Mouse (Mus musculus): ENCODE results near the gene Lrrc10. TPM values are rescaled to one million over a fixed set of nuclear protein-coding genes. Genes with fewer than 3 reads are reported as not detected.
"Not testable (repeated sequence)": the region's sequence is repeated elsewhere in the genome, so short reads cannot be mapped to it uniquely, and the experiment has no call there.

Gene Lrrc10
- total RNA-seq, 2 experiments from 2014 or later, result not detected

DNA sequence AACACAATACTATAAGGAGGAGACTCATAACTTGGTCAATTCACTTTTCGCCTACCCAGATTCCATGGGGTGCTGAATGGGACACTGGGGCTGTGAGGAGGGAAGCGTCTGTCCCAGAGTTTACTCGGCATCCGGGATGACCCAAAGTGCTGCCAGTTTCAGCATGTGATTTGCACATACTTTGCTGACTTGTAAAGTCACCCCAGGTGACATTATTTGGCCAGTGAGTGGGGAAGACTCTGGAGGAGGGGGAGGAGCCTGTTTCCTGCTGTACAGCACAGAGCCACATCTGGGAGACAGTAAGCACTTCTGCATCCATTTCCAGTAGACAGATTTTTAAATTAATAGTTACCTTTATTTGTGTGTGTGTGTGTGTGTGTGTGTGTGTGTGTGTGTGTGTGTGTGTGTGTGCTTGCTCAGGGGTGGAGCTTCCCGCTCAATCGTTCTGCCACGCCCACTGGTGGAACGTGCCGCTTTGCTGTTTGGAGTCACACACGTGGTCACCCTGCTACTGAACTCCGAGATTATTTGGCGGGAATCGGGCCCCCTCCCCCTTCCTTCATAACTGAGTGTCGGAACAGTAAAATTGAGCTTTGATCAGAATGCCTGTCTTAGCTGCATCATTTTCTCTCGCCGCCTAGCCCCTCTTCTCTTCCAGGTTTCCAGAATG lies 1.5 kb upstream of the Lrrc10 start:
- DNase-seq (ENCODE audit: low spot score in 2 of 2), result not testable (repeated sequence)

DNA sequence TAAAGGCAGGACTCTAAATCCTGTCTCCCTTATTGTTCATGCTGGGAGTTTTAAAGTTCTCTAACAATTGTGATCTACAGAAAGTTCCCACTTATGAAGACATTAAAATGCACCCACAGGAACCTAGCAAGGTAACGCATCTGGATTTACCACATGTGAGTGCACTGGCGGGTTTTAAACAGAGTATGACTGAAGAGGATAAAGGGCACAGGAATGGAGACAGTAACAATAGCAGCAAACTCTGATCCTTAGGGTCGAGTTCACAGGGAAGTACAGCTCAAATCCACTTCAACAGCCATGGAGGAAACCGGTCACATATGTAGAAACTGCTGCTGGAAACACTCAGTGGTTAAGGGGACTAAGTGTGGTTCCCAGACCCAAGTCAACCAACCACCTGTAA lies 4.1 kb downstream of the Lrrc10 start:
- DNase-seq (ENCODE audit: low spot score in 2 of 2), result no peak

DNA sequence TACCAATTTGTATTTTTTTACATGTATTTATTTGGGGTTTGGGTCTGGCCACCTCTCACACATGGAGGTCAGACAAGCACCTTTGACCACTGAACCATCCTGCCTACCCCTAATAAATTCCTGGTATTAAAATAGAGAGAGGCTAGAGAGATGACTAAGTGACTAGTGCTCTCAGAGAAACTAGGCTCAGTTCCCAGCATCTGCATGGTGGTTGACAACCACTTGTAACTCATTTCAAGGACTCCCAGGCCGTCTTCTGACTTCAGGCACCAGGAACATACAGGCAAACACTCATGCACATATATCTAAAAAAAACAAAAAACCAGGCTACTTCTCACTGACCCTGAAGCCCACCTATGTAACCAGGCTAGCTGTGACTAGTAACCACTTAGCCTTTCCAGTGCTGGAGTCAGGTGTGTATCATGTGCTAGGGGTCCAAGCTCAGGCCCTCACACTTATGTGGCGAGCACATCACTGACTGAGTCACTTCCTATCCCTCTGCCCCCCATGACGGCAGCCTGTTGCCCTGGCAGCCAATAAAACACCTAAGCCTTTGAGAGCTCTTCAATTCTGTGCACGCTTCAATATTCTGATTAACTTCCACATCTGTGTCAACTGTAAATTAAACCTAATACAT lies 4.9 kb downstream of the Lrrc10 start:
- no peak for DNase-seq (ENCODE audit: low spot score in 2 of 2)

DNA sequence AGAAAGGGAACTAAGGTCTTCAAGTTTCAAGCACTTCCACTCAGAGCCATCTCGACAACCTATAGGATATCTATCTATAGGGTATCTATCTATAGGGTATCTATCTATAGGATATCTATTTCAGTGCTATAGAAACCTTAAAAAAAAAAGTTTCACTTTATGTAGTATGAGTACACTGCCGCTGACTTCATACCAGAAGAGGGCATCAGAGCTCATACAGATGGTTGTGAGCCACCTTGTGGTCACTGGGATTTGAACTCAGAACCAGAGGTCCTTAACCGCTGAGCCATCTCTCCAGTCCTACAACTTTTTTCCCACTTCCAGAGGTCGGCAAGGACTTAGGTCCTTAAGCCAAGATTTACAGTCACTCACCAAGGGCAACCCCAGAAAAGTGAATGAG lies 10.5 kb downstream of the Lrrc10 start:
- no peak for DNase-seq (ENCODE audit: low spot score in 2 of 2)

DNA sequence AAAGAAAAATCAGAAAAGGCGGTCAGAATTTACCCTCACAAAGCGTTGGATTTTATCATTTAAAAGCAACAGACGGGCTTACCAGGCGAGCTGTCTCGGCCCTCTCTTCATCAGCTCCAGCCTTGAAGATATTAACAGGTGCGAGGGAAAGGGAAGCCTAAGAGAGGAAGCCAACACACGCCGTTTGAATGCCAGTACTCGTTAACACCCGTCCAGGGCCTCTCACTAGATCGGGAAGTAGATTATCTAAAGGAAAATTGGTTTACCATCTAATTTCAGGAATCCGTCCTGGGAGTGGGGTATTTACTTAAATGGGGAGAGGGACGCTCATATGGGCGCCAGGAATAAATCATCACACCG lies 17.7 kb downstream of the Lrrc10 start:
- no peak for DNase-seq (ENCODE audit: low spot score in 2 of 2)

DNA sequence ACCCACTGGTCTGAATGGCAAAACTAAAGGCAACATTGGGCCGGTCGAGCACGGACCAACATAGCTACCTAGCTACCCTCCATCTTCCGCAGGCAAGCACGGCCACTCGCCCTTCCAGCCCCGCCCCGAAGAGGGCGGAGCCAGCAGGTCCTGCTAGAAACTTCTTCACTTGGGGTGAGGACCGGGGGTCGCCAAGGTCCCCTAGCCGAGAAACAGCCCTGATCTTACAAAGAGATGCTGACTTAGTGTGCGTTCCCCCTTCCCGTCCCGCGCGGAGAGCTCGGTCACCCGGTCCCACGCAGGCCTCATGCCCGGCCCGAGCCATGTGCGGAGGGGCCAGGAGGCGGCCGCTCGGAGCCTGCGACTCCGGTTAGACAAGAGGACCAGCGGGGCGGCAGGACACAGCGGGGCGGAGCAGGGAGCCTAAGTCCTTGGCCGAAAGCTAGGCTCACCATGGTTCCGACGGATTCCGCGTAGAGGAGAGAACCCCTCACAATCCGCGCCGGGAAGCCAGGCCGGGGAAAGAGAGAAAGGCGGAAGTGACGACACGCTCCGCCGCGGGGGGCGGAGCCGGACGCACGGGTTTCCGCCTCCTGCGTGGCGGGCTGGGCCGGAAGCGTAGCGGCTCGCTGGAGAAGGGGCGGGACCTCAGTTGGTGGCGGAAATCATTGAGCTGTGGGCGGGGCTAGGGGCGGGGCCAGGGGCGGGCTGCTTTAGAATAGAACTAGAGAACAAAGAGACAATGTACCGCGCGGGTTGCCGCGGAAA lies 18.3 kb downstream of the Lrrc10 start, which contains the start of gene Cct2:
Gene Cct2 (minus strand): TSS at position 561 of the 768 bp plus-strand sequence.
- DNase-seq (ENCODE audit: low spot score in 2 of 2), result peak; percentile 82 to 92

DNA sequence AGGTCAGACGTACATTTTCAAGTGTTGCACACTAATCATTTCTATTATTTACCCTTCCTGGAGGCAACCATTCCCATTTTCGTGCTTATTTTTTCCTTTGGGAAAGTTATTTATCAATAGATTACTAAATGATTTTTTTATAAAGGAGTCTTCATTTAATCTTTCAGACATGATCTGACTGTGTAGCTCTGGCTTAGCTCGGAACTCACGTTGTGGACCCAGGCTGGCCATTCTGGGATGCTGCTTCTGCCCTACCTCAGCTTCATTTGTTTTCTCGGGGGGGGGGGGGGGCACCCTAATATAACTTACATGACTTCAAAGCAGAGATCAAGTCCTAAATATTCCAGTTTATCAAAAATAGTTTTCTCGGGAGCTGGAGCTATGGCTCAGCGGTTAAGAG lies 18.9 kb downstream of the Lrrc10 start:
- DNase-seq (ENCODE audit: low spot score in 2 of 2), result no peak

DNA sequence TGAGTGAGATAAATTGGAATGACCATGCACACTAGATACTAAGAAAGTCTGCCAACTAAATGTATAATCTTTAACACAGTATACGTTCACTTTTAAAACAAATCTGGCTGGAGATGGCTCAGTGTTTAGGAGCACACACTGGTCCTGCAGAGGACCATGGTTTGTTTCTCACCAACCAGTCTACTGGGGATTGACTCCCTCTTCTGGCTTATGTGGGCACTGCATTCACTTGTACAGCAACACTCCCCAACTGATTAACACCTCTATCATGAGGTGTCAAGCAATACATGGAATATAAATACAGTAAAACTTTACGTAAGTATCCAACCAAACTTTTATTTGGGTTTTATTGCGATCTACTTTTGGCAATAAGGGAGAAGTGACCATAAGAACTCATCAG lies 24.0 kb downstream of the Lrrc10 start:
- no peak for DNase-seq (ENCODE audit: low spot score in 2 of 2)

DNA sequence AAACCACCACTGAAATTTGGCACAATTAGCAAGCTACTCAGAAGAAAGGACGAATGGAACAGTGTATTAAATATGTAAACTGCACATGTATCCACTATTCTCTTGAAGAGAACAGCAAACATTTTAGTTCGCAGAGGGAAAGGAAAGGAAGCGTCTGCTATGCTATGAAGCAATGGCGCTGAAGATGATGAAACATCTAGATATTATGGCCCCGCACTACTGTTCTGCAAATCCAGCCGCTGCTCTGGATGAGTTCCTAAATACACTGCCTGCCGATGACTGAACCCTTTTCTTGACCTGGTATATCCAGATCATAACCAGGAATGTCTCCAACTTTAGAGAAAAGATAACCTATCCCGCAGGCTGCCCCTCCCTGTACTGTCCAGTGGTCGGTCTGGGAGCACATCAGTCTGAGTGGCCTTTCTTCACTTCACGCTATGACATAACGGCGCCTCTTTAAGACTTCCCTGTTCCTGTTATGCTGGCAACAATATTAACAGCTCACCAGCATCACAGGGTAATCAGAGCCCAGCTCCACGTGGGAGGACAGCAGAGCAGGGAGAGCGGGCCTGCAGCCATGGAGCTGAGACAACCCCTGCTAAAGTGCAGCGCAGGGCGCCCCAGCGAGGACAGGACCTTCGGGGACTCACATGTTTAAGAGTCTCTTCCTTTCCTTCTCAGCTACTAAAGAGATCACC lies 27.2 kb downstream of the Lrrc10 start:
- DNase-seq (ENCODE audit: low spot score in 2 of 2), result peak in 1 of 2 experiments; percentile 24

DNA sequence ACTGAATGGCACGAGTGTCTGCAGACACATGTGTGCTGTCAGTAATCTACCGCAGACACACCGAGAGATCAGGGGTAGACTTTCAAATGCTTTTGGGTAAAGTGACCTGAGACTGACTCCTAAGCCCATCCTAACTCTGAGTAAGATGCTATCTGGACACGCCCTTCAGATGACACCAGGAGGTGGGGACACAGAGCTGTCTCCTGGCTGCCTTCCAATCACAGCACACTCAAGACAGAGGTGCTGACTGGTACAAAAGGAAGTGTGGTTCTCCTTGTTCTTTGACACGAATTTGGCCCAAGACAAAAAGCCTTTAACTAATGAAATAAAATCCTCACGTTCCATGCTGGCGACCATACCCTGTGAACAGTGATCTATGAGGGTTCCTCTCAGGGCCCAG lies 28.0 kb downstream of the Lrrc10 start:
- DNase-seq (ENCODE audit: low spot score in 2 of 2), result no peak

DNA sequence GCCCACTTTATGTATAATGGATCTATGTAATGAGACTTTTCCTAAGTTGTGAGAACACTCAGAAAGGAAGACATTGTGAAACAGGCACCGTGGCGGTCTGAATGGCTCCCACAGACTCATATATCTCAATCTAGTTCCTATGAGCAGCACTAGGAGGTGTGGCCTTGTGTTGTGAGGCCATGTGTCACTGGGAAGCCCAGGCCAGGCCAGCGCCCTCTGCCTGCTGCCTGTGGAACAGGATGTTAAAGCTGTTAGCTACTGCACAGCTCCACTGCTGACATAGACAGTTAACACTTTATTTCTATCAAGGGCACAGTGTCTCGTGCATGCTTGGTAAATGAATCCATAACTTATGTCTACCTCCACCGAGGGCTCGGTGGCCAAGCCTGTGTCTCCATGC lies 33.1 kb downstream of the Lrrc10 start:
- DNase-seq (ENCODE audit: low spot score in 2 of 2), result no peak

DNA sequence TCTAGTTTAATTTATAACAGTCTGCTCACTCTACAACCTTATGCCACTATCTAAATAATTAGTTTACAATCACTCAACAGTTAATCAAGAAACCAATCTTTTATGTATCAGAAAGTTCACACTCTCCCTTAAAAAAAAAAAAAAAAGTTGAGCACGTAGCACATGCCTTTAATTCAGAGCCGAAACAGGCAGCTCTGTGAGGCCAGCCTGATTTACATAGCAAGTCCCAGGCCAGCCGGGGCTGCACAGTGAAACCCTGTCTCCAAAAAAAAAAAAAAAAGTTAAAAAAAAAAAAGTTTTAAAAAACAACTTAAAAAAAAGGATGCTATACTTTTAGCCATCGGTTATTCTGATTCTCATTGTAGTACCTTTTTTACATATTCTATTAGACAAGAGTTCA lies 36.2 kb downstream of the Lrrc10 start:
- no peak for DNase-seq (ENCODE audit: low spot score in 2 of 2)

DNA sequence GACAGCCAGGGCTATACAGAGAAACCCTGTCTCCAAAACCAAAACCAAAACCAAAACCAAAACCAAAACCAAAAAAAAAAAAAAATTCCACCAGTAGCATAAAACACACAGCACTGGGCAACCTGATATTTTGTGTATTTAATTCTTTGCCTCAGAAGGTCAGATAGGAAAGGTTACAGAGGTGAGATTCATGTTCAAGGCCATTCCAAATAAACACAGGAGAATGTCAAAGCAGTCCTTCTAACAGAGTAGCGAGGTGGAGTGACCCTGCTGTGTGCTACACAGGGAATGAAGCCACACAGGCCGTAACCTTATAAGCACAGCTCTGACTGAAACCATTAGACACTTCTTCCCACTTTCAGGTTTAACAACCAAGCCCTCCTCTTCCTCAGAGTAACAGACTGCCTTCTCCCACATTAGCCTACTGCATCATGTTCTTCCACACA lies 36.8 kb downstream of the Lrrc10 start:
- DNase-seq (ENCODE audit: low spot score in 2 of 2), result no peak

DNA sequence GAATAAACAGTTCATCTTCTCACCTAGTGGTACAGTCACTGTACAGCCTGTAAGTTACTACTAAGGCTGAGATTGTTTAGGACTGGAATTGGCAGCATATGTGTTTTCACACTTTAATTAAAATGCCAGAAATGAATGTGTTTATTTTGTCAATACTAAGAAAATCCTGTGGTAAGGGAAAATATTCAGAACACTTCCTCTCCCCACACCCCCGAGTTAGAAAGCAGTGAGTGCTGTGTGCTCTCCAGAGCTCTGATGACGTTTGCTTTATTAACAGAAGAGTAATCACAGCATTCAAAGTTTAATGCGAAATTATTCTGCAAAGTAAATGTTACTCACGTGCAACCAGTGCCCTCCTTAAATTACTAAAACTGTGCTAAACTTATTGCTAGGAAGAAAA lies 44.5 kb downstream of the Lrrc10 start:
- no peak for DNase-seq (ENCODE audit: low spot score in 2 of 2)

DNA sequence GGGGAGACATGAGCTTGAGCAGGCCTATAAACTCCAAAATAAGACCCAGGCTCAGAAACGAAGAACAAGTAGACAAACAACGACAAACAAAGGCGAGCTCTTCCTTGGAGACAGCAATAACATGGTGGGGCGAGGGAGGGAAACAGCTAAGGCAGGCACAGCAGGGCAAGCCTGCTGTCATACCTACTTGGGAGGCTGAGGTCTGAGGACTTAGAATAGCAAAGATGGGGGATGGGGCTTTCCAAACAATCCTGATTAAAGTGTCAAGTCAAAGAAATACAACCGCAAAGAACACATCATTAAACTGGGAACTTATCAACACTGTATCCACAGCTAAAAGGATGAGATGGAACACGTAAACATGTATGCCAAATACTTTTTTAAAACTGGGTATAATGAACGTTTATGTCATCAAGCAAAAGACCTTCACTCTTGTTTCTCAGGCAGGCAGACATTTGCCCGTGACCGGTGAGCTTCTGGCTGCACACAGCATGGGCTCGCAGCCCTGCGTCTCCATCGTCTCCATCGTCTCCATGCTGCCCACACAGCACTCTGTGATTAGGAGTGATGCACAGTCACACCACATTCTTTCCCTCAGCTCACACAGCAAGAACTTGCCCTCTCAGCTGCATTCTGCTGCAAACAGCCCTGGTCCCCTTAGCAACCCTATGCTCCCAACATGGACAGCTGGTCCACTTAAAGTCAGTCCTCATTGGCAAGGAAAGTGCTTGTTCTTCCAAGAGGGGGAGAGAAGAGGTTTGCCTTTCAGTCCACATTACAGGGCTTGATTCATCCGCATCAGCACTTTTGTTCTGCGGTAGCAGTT lies 49.6 kb downstream of the Lrrc10 start:
- peak; percentile 22 to 40 for DNase-seq (ENCODE audit: low spot score in 2 of 2)

DNA sequence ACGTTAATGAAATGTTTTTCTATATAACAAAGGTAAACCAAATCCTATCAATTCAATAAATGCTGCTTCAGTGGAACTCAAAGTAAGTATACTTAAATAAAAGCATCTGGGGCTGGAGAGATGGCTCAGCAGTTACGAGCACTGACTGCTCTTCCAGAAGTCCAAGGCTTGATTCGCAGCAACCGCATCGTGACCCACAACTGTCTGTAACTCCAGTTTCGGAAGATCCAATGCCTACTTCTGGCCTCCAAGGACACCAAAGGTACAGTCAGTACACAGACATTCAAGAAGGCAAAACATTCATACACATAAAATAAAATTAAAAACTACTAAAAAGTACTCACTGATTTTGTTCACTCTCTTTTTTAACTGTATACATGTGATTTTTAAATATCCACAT lies 51.0 kb downstream of the Lrrc10 start:
- no peak for DNase-seq (ENCODE audit: low spot score in 2 of 2)

Other genes starting within 250 kb of the Lrrc10 start
- under 1 TPM in 1 of 2 experiments, not detected in 1; 0.15 TPM for gene Myrfl, start 148.4 kb upstream of the Lrrc10 start, total RNA-seq (2021)
- gene Rab3ip, start 94.6 kb upstream of the Lrrc10 start, total RNA-seq (2021), result 10 to 100 TPM; 64.3 to 70.9 TPM
- not detected for gene Gm10271, start 72.7 kb upstream of the Lrrc10 start, total RNA-seq (2021)
- gene Best3, start 59.0 kb upstream of the Lrrc10 start, total RNA-seq (2021), result 1 to 10 TPM; 1.6 to 2.0 TPM
- gene Cct2, start 18.5 kb downstream of the Lrrc10 start, total RNA-seq (2021), result 100 to 1,000 TPM; 174 to 178 TPM
- 10 to 100 TPM; 38.3 to 43.6 TPM for gene Frs2, start 103.2 kb downstream of the Lrrc10 start, total RNA-seq (2021)
- 10 to 100 TPM; 41.7 to 44.2 TPM for gene Yeats4, start 179.2 kb downstream of the Lrrc10 start, total RNA-seq (2021)
- gene 9530003J23Rik, start 193.4 kb downstream of the Lrrc10 start, total RNA-seq (2021), result not detected
- 10 to 100 TPM; 14.0 to 18.7 TPM for gene Lyz2, start 237.0 kb downstream of the Lrrc10 start, total RNA-seq (2021)
- 1 to 10 TPM; 1.6 to 2.6 TPM for gene Lyz1, start 247.5 kb downstream of the Lrrc10 start, total RNA-seq (2021)

Data from layer of hippocampus, adult 18-20 months (tissue).